Mouse (Mus musculus): ENCODE measurements at regions not wholly inside any gene's neighbourhood (a gene's known extent, or its start where the extent isn't known, plus 50 kb on each side); places are given as distances from the start of the nearest gene placed in this dataset.

- DNase-seq (ENCODE audit: low spot score in 2 of 2): no peak
Measured at GRCm38 (mm10) chr1:61407201-61407600, 231.4 kb upstream of the Pard3b start.

- DNase-seq (ENCODE audit: low spot score in 2 of 2): no peak
Measured at GRCm38 (mm10) chr1:61414772-61415171, 223.9 kb upstream of the Pard3b start.

- no peak for DNase-seq (ENCODE audit: low spot score in 2 of 2)
Measured at GRCm38 (mm10) chr1:61415426-61416195, 223.0 kb upstream of the Pard3b start.

- no peak for DNase-seq (ENCODE audit: low spot score in 2 of 2)
Measured at GRCm38 (mm10) chr1:61418396-61418795, 220.2 kb upstream of the Pard3b start.

GRCm38 (mm10) chr1:61419839-61420238 lies 218.8 kb upstream of the Pard3b start:
- no peak for DNase-seq (ENCODE audit: low spot score in 2 of 2)

- DNase-seq (ENCODE audit: low spot score in 2 of 2): no peak
Measured at GRCm38 (mm10) chr1:61423253-61423652, 215.4 kb upstream of the Pard3b start.

GRCm38 (mm10) chr1:61428706-61429501 lies 209.7 kb upstream of the Pard3b start:
- DNase-seq (ENCODE audit: low spot score in 2 of 2): no peak

GRCm38 (mm10) chr1:61437603-61438002 lies 201.0 kb upstream of the Pard3b start:
- no peak for DNase-seq (ENCODE audit: low spot score in 2 of 2)

GRCm38 (mm10) chr1:61461435-61461834 lies 177.2 kb upstream of the Pard3b start:
- DNase-seq (ENCODE audit: low spot score in 2 of 2): no peak

- no peak for DNase-seq (ENCODE audit: low spot score in 2 of 2)
Measured at GRCm38 (mm10) chr1:61470617-61471214, 167.9 kb upstream of the Pard3b start.

GRCm38 (mm10) chr1:61471779-61472578 lies 166.6 kb upstream of the Pard3b start:
- DNase-seq (ENCODE audit: low spot score in 2 of 2): no peak

- DNase-seq (ENCODE audit: low spot score in 2 of 2): no peak
Measured at GRCm38 (mm10) chr1:61472579-61473242, 165.9 kb upstream of the Pard3b start.

GRCm38 (mm10) chr1:61485459-61485858 lies 153.2 kb upstream of the Pard3b start:
- DNase-seq (ENCODE audit: low spot score in 2 of 2): no peak

- DNase-seq (ENCODE audit: low spot score in 2 of 2): no peak
Measured at GRCm38 (mm10) chr1:61524886-61525285, 113.7 kb upstream of the Pard3b start.

- DNase-seq (ENCODE audit: low spot score in 2 of 2): no peak
Measured at GRCm38 (mm10) chr1:61525881-61526280, 112.7 kb upstream of the Pard3b start.

- no peak for DNase-seq (ENCODE audit: low spot score in 2 of 2)
Measured at GRCm38 (mm10) chr1:61528757-61529156, 109.9 kb upstream of the Pard3b start.

- no peak for DNase-seq (ENCODE audit: low spot score in 2 of 2)
Measured at GRCm38 (mm10) chr1:61530166-61530565, 108.5 kb upstream of the Pard3b start.

GRCm38 (mm10) chr1:61531487-61531886 lies 107.1 kb upstream of the Pard3b start:
- DNase-seq (ENCODE audit: low spot score in 2 of 2): no peak

GRCm38 (mm10) chr1:61540081-61540480 lies 98.5 kb upstream of the Pard3b start:
- no peak for DNase-seq (ENCODE audit: low spot score in 2 of 2)

- DNase-seq (ENCODE audit: low spot score in 2 of 2): no peak
Measured at GRCm38 (mm10) chr1:61541166-61541565, 97.5 kb upstream of the Pard3b start.
